Mouse (Mus musculus): ENCODE data around the gene Gtsf2.

Gtsf2 gene

DNA sequence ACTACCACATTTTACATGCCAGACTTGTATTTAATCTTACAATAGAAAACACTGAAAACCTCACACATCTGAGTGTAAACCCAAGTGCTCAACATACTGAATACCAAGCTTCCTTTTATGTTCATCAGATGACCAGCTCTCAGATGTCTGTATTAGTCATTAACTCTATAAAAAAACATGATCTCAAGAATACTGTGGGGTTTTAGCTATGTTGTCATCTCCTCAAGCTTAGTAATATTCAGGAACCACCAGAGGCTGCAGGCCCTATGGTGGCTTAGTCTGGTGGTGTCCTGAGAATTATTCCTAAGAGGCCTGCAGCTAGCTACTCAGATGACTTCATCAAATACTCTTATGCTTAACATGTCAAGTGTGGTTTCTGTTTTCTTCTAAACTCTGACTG, 54.7 kb downstream of the Gtsf2 start:
- DNase-seq (ENCODE audit: low read depth, low spot score), result no peak

All from R1 (cell line).